Mouse (Mus musculus) erythroblast, embryonic 14.5 days (primary cell): ENCODE measurements at regions not wholly inside any gene's neighbourhood (a gene's known extent, or its start where the extent isn't known, plus 50 kb on each side); places are given as distances from the start of the nearest gene placed in this dataset.

ENCODE experiments used
- GATA1 ChIP-seq: IDR thresholded peaks from 2 replicates; pipeline ENCODE4 v1.6.1; 2012; ENCODE audit warnings: low read length, inconsistent platforms, mixed read lengths
- TAL1 ChIP-seq: IDR thresholded peaks from 3 replicates; pipeline ENCODE4 v1.6.1; 2012; ENCODE audit warnings: low read length, inconsistent platforms, mixed read lengths

- TF ChIP-seq TAL1: no peak
- TF ChIP-seq GATA1: no peak
Measured at GRCm38 (mm10) chr4:88941955-88942354, 62.0 kb upstream of the Ifne start.
